Mouse (Mus musculus): ENCODE measurements around the gene 4933428G20Rik. TPM values are rescaled to one million over a fixed set of nuclear protein-coding genes. Genes with fewer than 3 reads are reported as not detected.

4933428G20Rik gene
- polyA plus RNA-seq, 1 experiment from 2014 or later: not detected

Other genes starting within 250 kb of the 4933428G20Rik start
- gene Npepps, start 219.7 kb downstream of the 4933428G20Rik start, polyA plus RNA-seq (2014; fragmentation: Nextera tagmentation; extraction: Ambion mirVana): 91.3 and 97.4 TPM in 2 replicates
- 42.2 and 43.4 TPM in 2 replicates for gene Mrpl45, start 184.6 kb downstream of the 4933428G20Rik start, polyA plus RNA-seq (2014; fragmentation: Nextera tagmentation; extraction: Ambion mirVana)
- gene Gpr179, start 148.3 kb downstream of the 4933428G20Rik start, polyA plus RNA-seq (2014; fragmentation: Nextera tagmentation; extraction: Ambion mirVana): 0.20 and 0.34 TPM in 2 replicates
- gene Socs7, start 137.8 kb downstream of the 4933428G20Rik start, polyA plus RNA-seq (2014; fragmentation: Nextera tagmentation; extraction: Ambion mirVana): 5.7 and 5.9 TPM in 2 replicates
- 5.4 and 6.3 TPM in 2 replicates for gene Arhgap23, start 84.8 kb downstream of the 4933428G20Rik start, polyA plus RNA-seq (2014; fragmentation: Nextera tagmentation; extraction: Ambion mirVana)
- gene Srcin1, start 75.8 kb upstream of the 4933428G20Rik start, polyA plus RNA-seq (2014; fragmentation: Nextera tagmentation; extraction: Ambion mirVana): 5.6 and 6.4 TPM in 2 replicates
- 2.5 and 3.3 TPM in 2 replicates for gene Epop, start 129.4 kb upstream of the 4933428G20Rik start, polyA plus RNA-seq (2014; fragmentation: Nextera tagmentation; extraction: Ambion mirVana)
- gene Mllt6, start 163.1 kb upstream of the 4933428G20Rik start, polyA plus RNA-seq (2014; fragmentation: Nextera tagmentation; extraction: Ambion mirVana): 5.0 and 5.9 TPM in 2 replicates
- 17.3 and 19.5 TPM in 2 replicates for gene Cisd3, start 185.5 kb upstream of the 4933428G20Rik start, polyA plus RNA-seq (2014; fragmentation: Nextera tagmentation; extraction: Ambion mirVana)
- 17.6 and 21.9 TPM in 2 replicates for gene Pcgf2, start 200.2 kb upstream of the 4933428G20Rik start, polyA plus RNA-seq (2014; fragmentation: Nextera tagmentation; extraction: Ambion mirVana)
- gene Psmb3, start 203.1 kb upstream of the 4933428G20Rik start, polyA plus RNA-seq (2014; fragmentation: Nextera tagmentation; extraction: Ambion mirVana): 530 and 674 TPM in 2 replicates
- 6.0 and 6.9 TPM in 2 replicates for gene Pip4k2b, start 244.4 kb upstream of the 4933428G20Rik start, polyA plus RNA-seq (2014; fragmentation: Nextera tagmentation; extraction: Ambion mirVana)

All from forebrain, embryonic 14.5 days (tissue).